Mouse (Mus musculus): ENCODE data around the gene Golph3l. TPM values are rescaled to one million over a fixed set of nuclear protein-coding genes. Genes with fewer than 3 reads are reported as not detected.

The Golph3l gene
- polyA plus RNA-seq, 1 experiment = 10.4 TPM

DNA sequence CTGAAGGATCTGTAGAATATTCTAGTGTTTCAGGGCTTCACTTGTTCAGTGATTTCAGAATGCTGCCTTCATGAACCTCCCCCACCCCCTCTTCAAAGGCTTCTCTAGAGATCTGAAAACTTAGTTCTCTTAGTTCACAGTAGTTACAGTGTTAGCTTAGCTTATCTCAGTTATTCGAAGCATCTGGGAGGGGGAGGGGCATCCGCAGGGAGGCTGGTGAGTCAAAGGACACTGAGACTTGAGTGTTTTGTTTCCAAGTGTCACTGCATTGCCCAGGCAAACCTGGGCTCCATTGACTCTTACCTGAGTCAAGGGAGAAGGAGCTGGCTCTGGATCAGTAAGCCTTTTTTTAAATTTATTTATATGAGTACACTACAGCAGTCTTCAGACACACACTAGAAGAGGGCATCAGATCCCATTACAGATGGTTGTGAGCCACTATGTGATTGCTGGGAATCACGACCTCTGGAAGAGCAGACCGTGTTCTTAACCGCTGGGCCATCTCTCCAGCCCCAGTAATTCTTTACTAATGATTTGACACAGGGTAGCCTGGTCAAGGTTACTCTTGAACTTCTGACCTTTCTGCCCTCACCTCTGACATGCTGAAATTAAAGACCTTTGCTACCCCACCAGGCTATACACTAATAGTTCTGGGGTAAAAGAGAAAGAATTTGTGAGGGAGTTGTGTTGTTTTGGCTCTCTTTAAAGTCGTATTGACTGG is 77.5 kb downstream of the Golph3l start:
- Histone ChIP-seq H3K27me3 (replicated peaks; ENCODE audit: control insufficient read depth, insufficient read depth, low read length) (no peaks in the 10 kb centered on the region), H3K4me1 (ENCODE audit: control insufficient read depth, insufficient read depth, low read length) (peaks cover 67% of the 10 kb centered on the region), H3K27ac (ENCODE audit: insufficient read depth, low read depth, low read length) (peak overlapping the region; percentile 11), H3K36me3 (ENCODE audit: control insufficient read depth, insufficient read depth, low read length) (peaks cover 8% of the 10 kb centered on the region), H3K4me3 (ENCODE audit: insufficient read depth, low read depth, low read length) (no peak overlapping the region)
- WGBS = 23% methylated on average over 6 of the region's 6 CpGs
- DNase-seq = peak; percentile 70
- no peak for TF ChIP-seq CTCF (conservative IDR thresholded peaks at IDR 0.05; ENCODE audit: insufficient read depth, insufficient read length, low read depth, low read length)
- no peak for TF ChIP-seq POLR2A (IDR thresholded peaks at IDR 0.05; ENCODE audit: low read depth, low read length)

DNA sequence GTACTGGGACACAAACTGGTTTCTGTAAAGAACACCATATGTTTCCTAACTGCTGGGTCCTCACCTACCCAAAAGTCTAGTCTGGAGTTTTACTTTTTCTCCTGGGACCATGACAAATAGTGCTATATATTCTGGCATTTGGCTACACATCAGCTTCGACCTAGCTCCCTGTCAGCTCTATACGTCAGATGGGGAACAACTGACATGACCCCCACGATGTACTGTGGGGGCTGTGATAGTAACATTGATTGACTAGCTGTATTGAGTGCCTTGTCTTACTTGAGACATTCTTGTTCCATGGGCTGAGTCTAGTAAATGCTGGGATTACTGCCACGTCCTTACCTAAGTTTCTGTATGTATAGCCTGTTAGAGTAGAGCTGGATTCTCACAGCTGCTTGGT is 78.8 kb downstream of the Golph3l start:
- no peak for DNase-seq
- Histone ChIP-seq H3K4me1 (ENCODE audit: control insufficient read depth, insufficient read depth, low read length) (peaks cover 64% of the 10 kb centered on the region), H3K27ac (ENCODE audit: insufficient read depth, low read depth, low read length) (peak overlapping the region; percentile 99), H3K4me3 (ENCODE audit: insufficient read depth, low read depth, low read length) (no peak overlapping the region), H3K36me3 (ENCODE audit: control insufficient read depth, insufficient read depth, low read length) (peaks cover 7% of the 10 kb centered on the region), H3K27me3 (replicated peaks; ENCODE audit: control insufficient read depth, insufficient read depth, low read length) (no peaks in the 10 kb centered on the region)
- 38% methylated on average over 4 of the region's 4 CpGs for WGBS
- TF ChIP-seq CTCF (conservative IDR thresholded peaks at IDR 0.05; ENCODE audit: insufficient read depth, insufficient read length, low read depth, low read length) (no peak), POLR2A (IDR thresholded peaks at IDR 0.05; ENCODE audit: low read depth, low read length) (no peak)

DNA sequence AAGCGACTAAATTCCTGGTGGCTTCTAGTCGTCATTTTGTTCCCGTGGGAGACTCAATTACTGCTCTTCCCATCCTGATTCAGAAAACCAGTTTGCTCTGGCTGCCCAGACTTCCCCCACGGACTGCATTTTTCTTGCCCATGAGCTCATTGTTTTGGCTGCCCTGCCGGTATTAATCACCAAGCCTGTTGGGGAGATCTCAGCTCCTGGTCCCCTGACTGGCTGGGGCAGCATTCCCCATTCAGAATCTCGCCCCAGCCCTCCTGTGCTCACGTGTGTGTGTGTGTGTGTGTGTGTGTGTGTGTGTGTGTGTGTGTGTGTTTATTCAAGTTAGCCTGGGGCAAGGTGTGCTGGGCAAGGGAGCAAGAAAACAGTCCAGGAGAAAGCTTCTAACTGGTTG is 79.3 kb downstream of the Golph3l start:
- WGBS = 2% methylated on average over 7 of the region's 7 CpGs
- Histone ChIP-seq H3K4me3 (ENCODE audit: insufficient read depth, low read depth, low read length) (no peak overlapping the region), H3K36me3 (ENCODE audit: control insufficient read depth, insufficient read depth, low read length) (peaks cover 3% of the 10 kb centered on the region), H3K27me3 (replicated peaks; ENCODE audit: control insufficient read depth, insufficient read depth, low read length) (no peaks in the 10 kb centered on the region), H3K4me1 (ENCODE audit: control insufficient read depth, insufficient read depth, low read length) (peaks cover 65% of the 10 kb centered on the region), H3K27ac (ENCODE audit: insufficient read depth, low read depth, low read length) (peak overlapping the region; percentile 99)
- DNase-seq = peak; percentile 87
- TF ChIP-seq CTCF (conservative IDR thresholded peaks at IDR 0.05; ENCODE audit: insufficient read depth, insufficient read length, low read depth, low read length) = no peak
- TF ChIP-seq POLR2A (IDR thresholded peaks at IDR 0.05; ENCODE audit: low read depth, low read length) = no peak

Other genes starting within 250 kb of the Golph3l start
- 11.4 and 11.6 TPM in 2 replicates for gene Setdb1, start 231.7 kb upstream of the Golph3l start, polyA plus RNA-seq (2012; rRNA removed)
- gene 4930558C23Rik, start 186.1 kb upstream of the Golph3l start, polyA plus RNA-seq (2012; rRNA removed) = not detected in 2 replicates
- gene Arnt, start 154.5 kb upstream of the Golph3l start, polyA plus RNA-seq (2012; rRNA removed) = 26.4 and 28.7 TPM in 2 replicates
- 6.5 and 8.2 TPM in 2 replicates for gene Ctsk, start 89.7 kb upstream of the Golph3l start, polyA plus RNA-seq (2012; rRNA removed)
- 8.2 and 18.1 TPM in 2 replicates for gene Ctss, start 62.1 kb upstream of the Golph3l start, polyA plus RNA-seq (2012; rRNA removed)
- gene Hormad1, start 29.3 kb upstream of the Golph3l start, polyA plus RNA-seq (2012; rRNA removed) = not detected in 2 replicates
- 9.9 and 13.2 TPM in 2 replicates for gene Ensa, start 36.1 kb downstream of the Golph3l start, polyA plus RNA-seq (2012; rRNA removed)
- gene Mcl1, start 69.9 kb downstream of the Golph3l start, polyA plus RNA-seq (2012; rRNA removed) = 31.9 and 43.0 TPM in 2 replicates
- gene Adamtsl4, start 99.0 kb downstream of the Golph3l start, polyA plus RNA-seq (2012; rRNA removed) = 5.2 and 6.0 TPM in 2 replicates
- 494 and 636 TPM in 2 replicates for gene Ecm1, start 150.6 kb downstream of the Golph3l start, polyA plus RNA-seq (2012; rRNA removed)
- 28.2 and 29.3 TPM in 2 replicates for gene Tars2, start 171.3 kb downstream of the Golph3l start, polyA plus RNA-seq (2012; rRNA removed)
- 12.6 and 13.9 TPM in 2 replicates for gene Rprd2, start 229.9 kb downstream of the Golph3l start, polyA plus RNA-seq (2012; rRNA removed)

All from kidney, adult 2 months (tissue).